34 mouse cellular contexts compared by ENCODE assay signal in genomic region chr5:30559986-30560493, GRCm38 (mm10). TPM values are rescaled to one million over a fixed set of nuclear protein-coding genes. Genes with fewer than 3 reads are reported as not detected.
A peak's percentile ranks its signal among the peaks of the same experiment; 100 is the strongest.
DNase-seq lines count a peak whose midpoint lies in the region; ATAC-seq lines count a peak whose summit lies in the region.
"Had no signal": no experiment of that assay in that cellular context is flagged by ENCODE, and none has a peak within 500 bp of the region (broad histone marks: within the 10 kb centered on the region; RNA-seq: fewer than 3 reads in every experiment).

No protein-coding gene starts in this region.

- no peak overlapping the region for H3K4me2 ChIP-seq in heart, embryonic 16.5 days (ENCODE audit: low read depth, low read length)
- H3K4me2 ChIP-seq: embryonic facial prominence, embryonic 12.5 days; embryonic facial prominence, embryonic 15.5 days; forebrain, embryonic 13.5 days; heart, embryonic 15.5 days; hindbrain, embryonic 13.5 days; intestine, embryonic 15.5 days had no signal

- no peak overlapping the region for H3K4me3 ChIP-seq in heart, embryonic 16.5 days (ENCODE audit: low read length)
- no peak overlapping the region for H3K4me3 ChIP-seq in forebrain, embryonic 10.5 days
- H3K4me3 ChIP-seq: embryonic facial prominence, embryonic 12.5 days; embryonic facial prominence, embryonic 15.5 days; erythroblast, embryonic 14.5 days; forebrain, embryonic 13.5 days; heart, embryonic 10.5 days; heart, embryonic 15.5 days; hindbrain, embryonic 10.5 days; hindbrain, embryonic 13.5 days; intestine, embryonic 15.5 days had no signal

- intact Hi-C loops in heart, postnatal 10 days (cut with DNase I), result no loop called here
- intact Hi-C loops in heart, postnatal 14 days (cut with DNase I), result no loop called here

- no peak overlapping the region for H3K27ac ChIP-seq in heart, embryonic 16.5 days (ENCODE audit: low read length)
- no peak overlapping the region for H3K27ac ChIP-seq in forebrain, embryonic 10.5 days
- H3K27ac ChIP-seq: embryonic facial prominence, embryonic 12.5 days; embryonic facial prominence, embryonic 15.5 days; forebrain, embryonic 13.5 days; heart, embryonic 10.5 days; heart, embryonic 15.5 days; hindbrain, embryonic 10.5 days; hindbrain, embryonic 13.5 days; intestine, embryonic 15.5 days had no signal

- peak; percentile 92 for DNase-seq in heart, adult 11 months
- DNase-seq in heart, postnatal 10 days, result no peak
- DNase-seq in heart, postnatal 14 days, result no peak
- peak; percentile 51 for DNase-seq in NIH3T3 (ENCODE audit: low read depth)
- no peak for DNase-seq in forebrain, embryonic 10.5 days (ENCODE audit: extremely low spot score, low spot score)
- DNase-seq: adrenal gland, adult 8-10 months; cerebellum, adult 11 months; cerebellum, adult 2 months; cerebellum, adult 9-11 months; cerebellum, postnatal 25 days; gastrocnemius, postnatal 10 days; gastrocnemius, postnatal 36 days; heart, postnatal 36 days; kidney, adult 11 months; kidney, adult 8-10 months had no signal

- H3K27me3 ChIP-seq in heart, embryonic 16.5 days (ENCODE audit: control insufficient read depth, insufficient read depth, low read length), result no peaks in the 10 kb centered on the region
- no peaks in the 10 kb centered on the region for H3K27me3 ChIP-seq in forebrain, embryonic 10.5 days (ENCODE audit: poor library complexity, severe bottlenecking)
- H3K27me3 ChIP-seq: embryonic facial prominence, embryonic 12.5 days; embryonic facial prominence, embryonic 15.5 days; heart, embryonic 15.5 days; intestine, embryonic 15.5 days had no signal

- H3K4me1 ChIP-seq in heart, embryonic 16.5 days (ENCODE audit: control insufficient read depth, insufficient read depth, low read length), result peaks cover 4% of the 10 kb centered on the region; the same call in 1 of the 2 replicates
- H3K4me1 ChIP-seq in forebrain, embryonic 10.5 days, result no peaks in the 10 kb centered on the region
- H3K4me1 ChIP-seq: forebrain, embryonic 13.5 days; hindbrain, embryonic 10.5 days; hindbrain, embryonic 13.5 days had no signal

- no peaks in the 10 kb centered on the region for H3K36me3 ChIP-seq in heart, embryonic 16.5 days (ENCODE audit: control insufficient read depth, insufficient read depth)
- H3K36me3 ChIP-seq in forebrain, embryonic 10.5 days (replicated peaks), result no peaks in the 10 kb centered on the region
- H3K36me3 ChIP-seq: embryonic facial prominence, embryonic 12.5 days; embryonic facial prominence, embryonic 15.5 days; heart, embryonic 10.5 days; heart, embryonic 15.5 days; hindbrain, embryonic 10.5 days; hindbrain, embryonic 13.5 days; intestine, embryonic 15.5 days had no signal

- ATAC-seq in heart, embryonic 16.5 days (replicated peaks; ENCODE audit: extremely low read depth, insufficient read depth, low FRiP score), result 0 out of 2 replicates have a peak, but pooled peaks have one; percentile 37
- ATAC-seq: activated CD4-positive, CD25-positive, alpha-beta regulatory T cell, adult 4 months; CD4-positive, CD25-positive, alpha-beta regulatory T cell, adult 4 months; forebrain, embryonic 13.5 days; forebrain, embryonic 16.5 days; hindbrain, embryonic 16.5 days; intestine, embryonic 15.5 days had no signal

- peaks cover 5% of the 10 kb centered on the region; the same call in 1 of the 2 replicates for H3K9me3 ChIP-seq in heart, embryonic 16.5 days (replicated peaks; ENCODE audit: control insufficient read depth, low read length)
- no peaks in the 10 kb centered on the region for H3K9me3 ChIP-seq in forebrain, embryonic 10.5 days
- H3K9me3 ChIP-seq: embryonic facial prominence, embryonic 12.5 days; embryonic facial prominence, embryonic 15.5 days; heart, embryonic 10.5 days; heart, embryonic 15.5 days; hindbrain, embryonic 10.5 days; hindbrain, embryonic 13.5 days; intestine, embryonic 15.5 days had no signal

- H3K9ac ChIP-seq in heart, embryonic 16.5 days (ENCODE audit: low read length), result no peak overlapping the region
- H3K9ac ChIP-seq: embryonic facial prominence, embryonic 12.5 days; embryonic facial prominence, embryonic 15.5 days; forebrain, embryonic 13.5 days; heart, embryonic 15.5 days; hindbrain, embryonic 13.5 days; intestine, embryonic 15.5 days had no signal

- WGBS in heart, embryonic 16.5 days, result 24% methylated on average over 3 of the region's 3 CpGs
- WGBS in forebrain, embryonic 10.5 days, result 44% methylated on average over 3 of the region's 3 CpGs

RNA-seq across cellular contexts. Expression of gene Cib4, which starts 14.4 kb away (rescaled TPM):
- not detected for total RNA-seq in heart, postnatal 10 days (2021)
- polyA plus RNA-seq in heart, embryonic 16.5 days (2015; fragmentation: Nextera tagmentation; extraction: Ambion mirVana), result not detected in 2 replicates
- total RNA-seq in heart, postnatal 14 days (2021), result not detected
- polyA plus RNA-seq in forebrain, embryonic 10.5 days (2016; fragmentation: Nextera tagmentation; extraction: Ambion mirVana), result not detected in 2 replicates
- total RNA-seq: common myeloid progenitor, adult 5-6 weeks; gastrocnemius, adult 18-20 months; gastrocnemius, postnatal 10 days; gastrocnemius, postnatal 36 days; granulocyte monocyte progenitor cell, adult 5-6 weeks; heart, postnatal 36 days; MEL had no signal
- polyA plus RNA-seq: activated CD4-positive, CD25-positive, alpha-beta regulatory T cell, adult 4 months; C2C12; CD4-positive, CD25-positive, alpha-beta regulatory T cell, adult 4 months; cerebellum, adult 2 months; embryonic facial prominence, embryonic 12.5 days; erythroblast, embryonic 14.5 days; forebrain, embryonic 13.5 days; forebrain, embryonic 16.5 days; heart, embryonic 10.5 days; heart, embryonic 15.5 days; hindbrain, embryonic 10.5 days; hindbrain, embryonic 13.5 days; hindbrain, embryonic 16.5 days; intestine, embryonic 15.5 days had no signal

RNA-seq across cellular contexts. Expression of gene Kcnk3, which starts 27.9 kb away (rescaled TPM):
- total RNA-seq in heart, postnatal 10 days (2021), result 100 to 1,000 TPM; 159 to 183 TPM
- 15.3 and 19.2 TPM in 2 replicates for polyA plus RNA-seq in heart, embryonic 16.5 days (2015; fragmentation: Nextera tagmentation; extraction: Ambion mirVana)
- total RNA-seq in heart, postnatal 14 days (2021), result 100 to 1,000 TPM; 181 to 186 TPM
- 0.05 and 0.14 TPM in 2 replicates for polyA plus RNA-seq in forebrain, embryonic 10.5 days (2016; fragmentation: Nextera tagmentation; extraction: Ambion mirVana)
- total RNA-seq: common myeloid progenitor, adult 5-6 weeks; granulocyte monocyte progenitor cell, adult 5-6 weeks; MEL had no signal
- polyA plus RNA-seq: activated CD4-positive, CD25-positive, alpha-beta regulatory T cell, adult 4 months; C2C12; erythroblast, embryonic 14.5 days had no signal

Comparison
In these comparisons a context has a peak if more than half of its experiments do, and no peak if none do; other contexts are left out.
1. DNase-seq: peak in heart, adult 11 months (single experiment) and NIH3T3 (single experiment); none in heart, postnatal 10 days (0 of 2), heart, postnatal 14 days (0 of 2) and forebrain, embryonic 10.5 days (single experiment).